Mouse (Mus musculus) thymus, postnatal 14 days (tissue): ENCODE data around the gene Col7a1.
A peak's percentile ranks its signal among the peaks of the same experiment; 100 is the strongest.

Experiments used
- DNase-seq: peaks from one replicate; pipeline ENCODE4 v3.0.0; 2021

Gene Col7a1

GRCm38 (mm10) chr9:108987704-108988350 lies 34.4 kb downstream of the Col7a1 start:
- DNase-seq: peak; percentile 31

GRCm38 (mm10) chr9:108989802-108990461 lies 36.5 kb downstream of the Col7a1 start:
- no peak for DNase-seq

DNA sequence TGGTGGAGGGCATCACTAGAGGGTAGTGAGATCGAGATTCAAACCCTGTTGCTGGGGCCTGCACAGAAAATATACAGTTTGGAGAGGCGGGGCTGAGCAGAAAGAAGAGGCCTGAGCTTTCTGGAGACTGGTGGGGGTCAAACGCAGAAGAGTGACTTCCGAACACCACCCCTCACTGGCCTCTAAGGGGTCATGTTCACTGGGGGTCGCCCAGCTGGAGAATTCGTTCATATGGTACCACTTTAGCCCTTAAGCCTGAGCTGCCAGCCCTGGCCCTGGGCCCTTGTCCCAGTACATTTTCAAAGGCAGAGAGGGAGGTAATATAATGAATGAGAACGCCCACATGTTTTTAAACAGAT lies 37.1 kb downstream of the Col7a1 start:
- DNase-seq: no peak

GRCm38 (mm10) chr9:108991428-108992084 lies 38.2 kb downstream of the Col7a1 start, which contains the start of gene Pfkfb4:
Gene Pfkfb4 (plus strand): TSS chr9:108991778.
- peak; percentile 94 for DNase-seq

- no peak for DNase-seq
Observed at GRCm38 (mm10) chr9:108992085-108992469, 38.7 kb downstream of the Col7a1 start.

- no peak for DNase-seq
Observed at GRCm38 (mm10) chr9:108992620-108993361, 39.4 kb downstream of the Col7a1 start.

DNA sequence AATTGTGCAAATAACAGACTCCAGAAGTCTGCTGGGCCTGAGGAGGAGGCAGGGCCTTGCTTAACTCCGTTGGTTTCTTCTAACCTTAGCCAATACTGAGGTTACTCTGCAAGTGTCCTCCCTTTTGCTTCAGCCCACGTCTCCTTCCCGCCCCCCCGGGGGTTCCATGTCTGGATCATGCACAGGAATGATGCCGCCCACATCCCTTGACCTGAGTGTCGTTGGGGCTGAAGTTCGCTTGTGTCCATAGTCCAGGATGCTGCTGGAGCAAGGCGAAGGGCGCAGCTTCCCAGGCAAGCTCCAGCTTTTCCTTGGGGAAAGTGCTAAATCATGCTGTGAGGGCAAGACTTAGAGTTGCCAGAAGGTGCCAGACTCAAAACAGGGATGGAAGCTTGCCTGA lies 43.0 kb downstream of the Col7a1 start:
- no peak for DNase-seq

DNA sequence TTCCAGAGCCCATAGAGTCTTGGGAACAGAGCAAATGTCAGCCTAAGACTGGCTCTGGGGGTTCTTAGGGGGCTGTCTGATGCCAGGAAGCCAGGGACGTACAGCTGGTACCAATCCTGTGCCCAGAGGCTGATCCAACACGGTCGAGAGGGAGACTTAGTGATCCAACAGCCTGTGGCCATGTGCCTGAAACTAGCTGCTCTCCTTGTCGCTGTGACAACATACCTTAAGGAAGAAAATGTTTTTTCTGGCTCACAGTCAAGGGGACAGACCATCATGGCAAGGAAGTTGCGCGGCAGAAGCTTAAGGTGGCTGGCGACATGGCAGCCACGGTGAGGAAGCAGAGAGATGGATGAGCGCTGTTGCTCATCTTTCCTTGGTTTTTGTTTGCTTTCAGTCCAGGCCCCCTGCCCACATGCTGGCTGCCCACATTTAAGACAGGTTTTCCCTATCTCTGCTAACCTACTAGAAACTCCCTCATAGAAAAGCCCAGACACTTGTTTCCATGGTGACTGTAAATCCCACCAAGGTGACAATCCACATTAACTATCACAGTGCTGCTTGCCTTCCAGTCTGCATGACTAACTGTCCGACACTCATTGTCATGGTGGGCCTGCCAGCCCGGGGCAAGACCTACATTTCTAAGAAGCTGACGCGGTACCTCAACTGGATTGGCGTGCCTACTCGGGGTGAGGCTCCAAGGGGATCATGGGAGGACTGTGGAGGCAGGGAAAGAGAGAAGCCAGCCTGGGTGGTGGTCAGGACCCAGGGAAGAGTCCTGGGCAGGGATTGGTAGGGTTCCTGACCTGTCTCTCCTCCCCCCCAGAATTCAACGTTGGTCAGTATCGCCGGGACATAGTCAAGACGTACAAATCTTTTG lies 45.1 kb downstream of the Col7a1 start:
- DNase-seq: no peak

- DNase-seq: no peak
Observed at GRCm38 (mm10) chr9:108999167-108999526, 45.8 kb downstream of the Col7a1 start.

DNA sequence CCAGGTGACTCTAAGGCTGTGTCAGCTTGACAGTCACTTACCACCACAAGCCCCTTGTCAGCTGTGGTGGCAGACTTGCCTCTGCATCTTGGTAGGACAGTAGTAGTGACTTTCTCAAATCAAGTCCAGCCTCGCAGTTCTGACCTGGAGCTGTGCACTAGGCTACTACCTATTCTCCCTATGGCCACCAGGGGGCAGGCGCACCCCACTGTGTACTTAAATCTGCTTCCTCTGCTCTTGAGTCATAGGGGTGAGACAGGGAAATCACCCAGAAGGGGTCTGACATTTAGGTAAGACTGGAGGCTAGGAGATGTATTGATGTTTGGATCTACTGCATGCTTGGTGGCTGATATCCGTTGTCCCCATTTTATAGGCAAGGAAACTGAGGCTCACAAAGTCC lies 47.3 kb downstream of the Col7a1 start:
- DNase-seq: peak; percentile 70

- peak; percentile 59 for DNase-seq
Observed at GRCm38 (mm10) chr9:109003201-109003600, 49.8 kb downstream of the Col7a1 start.

DNA sequence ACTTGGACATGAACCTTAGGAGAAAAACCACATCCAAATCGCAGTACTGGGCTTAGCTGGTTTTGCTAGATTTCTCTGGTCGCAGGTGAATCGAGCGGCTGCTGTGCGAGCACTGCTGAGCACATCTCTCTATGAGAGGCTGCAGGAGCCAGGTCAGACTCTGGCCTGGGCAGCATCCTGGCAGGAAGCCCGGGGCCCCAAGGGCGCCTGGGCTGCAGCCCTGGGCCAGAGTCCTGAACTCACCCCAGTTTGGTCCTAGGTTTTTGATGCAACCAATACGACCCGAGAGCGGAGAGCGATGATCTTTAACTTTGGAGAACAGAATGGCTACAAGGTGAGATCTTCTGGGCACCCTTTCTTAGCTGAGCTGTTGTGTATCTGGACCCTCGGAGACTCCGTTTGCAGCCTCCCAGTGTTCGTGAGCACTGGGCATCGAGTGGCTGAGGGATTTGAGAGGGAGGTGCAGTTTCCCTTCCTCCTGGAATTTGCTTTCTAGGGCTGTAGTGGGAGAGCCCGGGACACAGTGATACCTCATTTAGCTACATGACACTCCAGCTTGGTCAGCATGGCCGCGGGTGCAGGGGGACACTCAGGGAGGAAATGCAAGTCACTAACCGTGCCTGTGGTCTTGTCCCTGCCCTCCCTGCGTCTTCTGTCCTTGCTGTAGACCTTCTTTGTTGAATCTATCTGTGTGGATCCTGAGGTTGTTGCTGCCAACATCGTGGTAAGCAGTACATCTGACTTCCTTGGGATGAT lies 53.8 kb downstream of the Col7a1 start:
- DNase-seq: no peak

DNA sequence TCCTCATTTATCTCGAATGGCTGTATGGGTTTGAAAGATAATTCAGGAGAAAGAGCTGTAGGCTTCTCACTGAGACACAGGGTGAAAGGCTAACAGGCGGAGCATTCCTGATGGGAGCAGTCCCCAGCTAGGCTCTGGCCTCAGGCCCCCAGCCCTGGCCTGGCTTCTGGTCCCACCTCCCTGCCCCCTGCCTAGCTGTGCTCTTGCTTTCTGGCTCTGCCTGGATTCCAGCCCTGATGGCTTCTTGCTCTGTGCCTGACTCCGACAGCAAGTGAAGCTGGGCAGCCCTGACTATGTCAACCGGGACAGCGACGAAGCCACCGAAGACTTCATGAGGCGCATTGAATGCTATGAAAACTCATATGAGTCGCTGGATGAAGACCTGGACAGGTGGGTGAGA lies 54.7 kb downstream of the Col7a1 start:
- no peak for DNase-seq

- no peak for DNase-seq
Observed at GRCm38 (mm10) chr9:109008994-109009635, 55.7 kb downstream of the Col7a1 start.

DNA sequence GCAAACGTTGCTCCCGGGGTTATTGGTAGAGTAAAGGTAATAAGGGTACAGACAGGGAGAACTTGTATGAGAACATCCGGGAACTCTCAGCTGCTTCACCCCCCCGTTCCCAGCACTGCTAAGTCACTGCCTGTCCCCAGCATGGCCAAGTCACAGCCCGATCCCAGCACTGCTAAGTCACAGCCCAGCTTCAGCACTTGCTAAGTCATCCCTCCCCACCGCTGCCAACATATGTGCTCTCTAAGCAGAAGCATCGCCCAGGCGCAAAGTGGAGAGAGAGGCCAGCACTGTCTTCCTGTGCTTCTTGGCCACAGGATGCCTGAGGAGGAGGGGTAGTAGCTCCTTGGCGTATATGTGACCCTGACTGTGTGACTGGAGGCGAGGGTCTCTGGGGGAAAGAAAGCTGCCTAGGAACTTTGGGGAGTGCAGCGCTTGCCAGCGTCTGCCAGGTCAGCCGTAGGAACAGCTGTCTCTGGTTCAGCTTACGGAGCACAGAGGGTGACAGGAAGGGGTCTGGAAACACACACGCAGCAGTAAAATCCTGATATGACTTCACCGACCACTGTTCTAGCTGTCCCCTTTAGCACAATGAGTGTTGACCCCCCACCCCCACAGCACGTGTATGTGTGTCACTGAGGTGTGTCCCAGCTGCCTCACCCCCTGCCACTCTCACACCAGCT lies 56.4 kb downstream of the Col7a1 start:
- no peak for DNase-seq

DNA sequence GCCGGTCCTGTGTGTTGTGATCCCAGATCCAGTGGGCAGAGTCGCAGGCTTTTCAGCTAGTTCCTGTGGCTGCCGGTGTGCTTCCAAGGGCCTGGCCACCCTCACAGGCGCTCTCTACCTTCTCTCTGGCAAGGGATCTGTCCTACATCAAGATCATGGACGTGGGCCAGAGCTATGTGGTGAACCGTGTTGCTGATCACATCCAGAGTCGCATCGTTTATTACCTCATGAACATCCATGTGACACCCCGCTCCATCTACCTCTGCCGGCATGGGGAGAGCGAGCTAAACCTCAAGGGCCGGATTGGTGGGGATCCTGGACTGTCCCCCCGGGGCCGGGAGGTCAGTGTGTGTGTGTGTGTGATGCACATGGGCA lies 56.9 kb downstream of the Col7a1 start:
- no peak for DNase-seq

GRCm38 (mm10) chr9:109015397-109015796 lies 62.0 kb downstream of the Col7a1 start:
- no peak for DNase-seq

- no peak for DNase-seq
Observed at GRCm38 (mm10) chr9:109016973-109017604, 63.7 kb downstream of the Col7a1 start.

- no peak for DNase-seq
Observed at GRCm38 (mm10) chr9:109021428-109021827, 68.0 kb downstream of the Col7a1 start.
